Mouse (Mus musculus) ES-Bruce4 (cell line): ENCODE data around the gene Cyb5r4.

Source experiments
- CTCF ChIP-seq: IDR thresholded peaks from one replicate; pipeline ENCODE4 v1.8.1; 2011; ENCODE audit warnings: low read depth, low read length
- POLR2A ChIP-seq: IDR thresholded peaks from one replicate; pipeline ENCODE4 v1.8.1; 2011; ENCODE audit warnings: low read length; ENCODE audit not compliant: insufficient read depth

DNA sequence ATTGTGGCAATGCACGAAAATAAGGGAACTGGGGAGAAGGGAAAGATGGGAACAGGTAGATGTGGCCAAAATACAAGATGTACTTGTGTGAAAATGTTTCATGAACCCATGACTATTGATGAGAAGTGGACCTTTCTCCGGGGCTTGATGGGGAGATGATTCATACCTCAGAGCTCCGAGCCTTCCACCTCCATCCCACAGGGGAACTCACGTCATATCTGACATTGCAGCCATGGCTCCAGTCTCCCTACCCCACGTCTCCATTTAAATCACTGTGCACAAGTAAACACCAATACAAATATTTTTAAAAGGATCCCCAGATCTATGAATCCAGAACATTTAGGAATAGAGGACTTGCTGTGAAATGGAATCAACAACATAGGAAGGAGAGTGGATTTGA is 93.2 kb downstream of the Cyb5r4 start:
- TF ChIP-seq POLR2A (no peak), CTCF (no peak)
